Mouse (Mus musculus) activated CD4-positive, CD25-positive, alpha-beta regulatory T cell, adult 4 months (primary cell): ENCODE data around the gene Ints6. TPM values are rescaled to one million over a fixed set of nuclear protein-coding genes. Genes with fewer than 3 reads are reported as not detected.
A peak's percentile ranks its signal among the peaks of the same experiment; 100 is the strongest.
"Not testable (repeated sequence)": the region's sequence is repeated elsewhere in the genome, so short reads cannot be mapped to it uniquely, and the experiment has no call there.

Experiments
- ATAC-seq: one replicate; pipeline ENCODE4 v1.8.0; 2017
- polyA plus RNA-seq, 2 experiments: library from polyadenylated mRNA; unstranded; fragments of 100-300 nt; shearing (Covaris generic); gene quantifications; one replicate each; pipeline ENCODE4 v1.2.1; 2017

Ints6 gene
- polyA plus RNA-seq, 2 experiments from 2014 or later = 14.9 to 20.7 TPM

- no peak for ATAC-seq
These were observed 9.5 kb downstream of the Ints6 start for GRCm38 (mm10) chr14:62751479-62751878.

GRCm38 (mm10) chr14:62735646-62736045 lies 25.3 kb downstream of the Ints6 start:
- ATAC-seq = no peak

- ATAC-seq = peak; percentile 48
These were observed 27.3 kb downstream of the Ints6 start for GRCm38 (mm10) chr14:62733666-62734065.

GRCm38 (mm10) chr14:62731902-62732301 lies 29.1 kb downstream of the Ints6 start:
- ATAC-seq = no peak

GRCm38 (mm10) chr14:62724560-62724959 lies 36.4 kb downstream of the Ints6 start:
- ATAC-seq = no peak

- ATAC-seq = no peak
These were observed 39.3 kb downstream of the Ints6 start for GRCm38 (mm10) chr14:62721625-62722024.

GRCm38 (mm10) chr14:62718161-62718560 lies 42.8 kb downstream of the Ints6 start:
- no peak for ATAC-seq

GRCm38 (mm10) chr14:62673646-62674045 lies 87.3 kb downstream of the Ints6 start:
- ATAC-seq = no peak

- ATAC-seq = no peak
These were observed 95.8 kb downstream of the Ints6 start for GRCm38 (mm10) chr14:62664976-62665673.

GRCm38 (mm10) chr14:62663367-62663766 lies 97.6 kb downstream of the Ints6 start, which contains the start of gene Serpine3:
Serpine3 (plus strand) TSS chr14:62663667.
- ATAC-seq = no peak

GRCm38 (mm10) chr14:62662381-62662780 lies 98.6 kb downstream of the Ints6 start:
- ATAC-seq = no peak

GRCm38 (mm10) chr14:62657469-62657868 lies 103.5 kb downstream of the Ints6 start:
- ATAC-seq = no peak

GRCm38 (mm10) chr14:62655996-62656395 lies 105.0 kb downstream of the Ints6 start:
- ATAC-seq = no peak

GRCm38 (mm10) chr14:62651771-62652170 lies 109.2 kb downstream of the Ints6 start:
- no peak for ATAC-seq

- ATAC-seq = no peak
These were observed 110.6 kb downstream of the Ints6 start for GRCm38 (mm10) chr14:62650376-62650775.

GRCm38 (mm10) chr14:62648405-62648804 lies 112.6 kb downstream of the Ints6 start:
- ATAC-seq = no peak

GRCm38 (mm10) chr14:62642368-62642767 lies 118.6 kb downstream of the Ints6 start:
- ATAC-seq = not testable (repeated sequence)

GRCm38 (mm10) chr14:62640396-62640795 lies 120.6 kb downstream of the Ints6 start:
- ATAC-seq = no peak

- no peak for ATAC-seq
These were observed 121.4 kb downstream of the Ints6 start for GRCm38 (mm10) chr14:62639551-62639950.

GRCm38 (mm10) chr14:62639111-62639510 lies 121.9 kb downstream of the Ints6 start:
- no peak for ATAC-seq

GRCm38 (mm10) chr14:62638345-62638702 lies 122.6 kb downstream of the Ints6 start:
- ATAC-seq = no peak

GRCm38 (mm10) chr14:62637436-62638344 lies 123.3 kb downstream of the Ints6 start:
- no peak for ATAC-seq

- ATAC-seq = no peak
These were observed 133.0 kb downstream of the Ints6 start for GRCm38 (mm10) chr14:62627951-62628350.
